Mouse (Mus musculus) mesoderm, embryonic 11.5 days (tissue): ENCODE measurements around the gene Kpna2.

Source experiments
- DNase-seq: peaks from one replicate; pipeline ENCODE4 v3.0.0-alpha.2; 2012; ENCODE audit warnings: low read depth, low spot score

The Kpna2 gene

DNA sequence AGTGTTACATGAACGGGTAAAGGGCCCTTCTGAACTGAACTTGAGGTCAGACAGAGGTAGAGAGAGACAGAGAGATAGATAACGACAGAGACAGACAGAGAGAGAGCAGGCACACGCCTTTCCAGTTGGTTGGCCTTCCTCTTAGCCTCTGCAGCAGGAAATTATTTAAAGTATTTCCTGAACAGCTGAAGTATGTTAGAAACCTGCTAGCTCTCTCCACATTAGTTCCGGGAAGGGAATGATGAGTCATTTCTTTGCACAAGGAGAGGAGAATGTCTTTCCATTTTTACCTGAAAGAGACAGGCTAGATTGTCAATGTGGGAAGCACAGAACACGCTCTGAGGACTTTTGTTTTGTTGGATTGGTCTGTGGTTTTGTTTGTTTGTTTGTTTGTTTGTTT lies 17.0 kb downstream of the Kpna2 start:
- DNase-seq, result no peak

DNA sequence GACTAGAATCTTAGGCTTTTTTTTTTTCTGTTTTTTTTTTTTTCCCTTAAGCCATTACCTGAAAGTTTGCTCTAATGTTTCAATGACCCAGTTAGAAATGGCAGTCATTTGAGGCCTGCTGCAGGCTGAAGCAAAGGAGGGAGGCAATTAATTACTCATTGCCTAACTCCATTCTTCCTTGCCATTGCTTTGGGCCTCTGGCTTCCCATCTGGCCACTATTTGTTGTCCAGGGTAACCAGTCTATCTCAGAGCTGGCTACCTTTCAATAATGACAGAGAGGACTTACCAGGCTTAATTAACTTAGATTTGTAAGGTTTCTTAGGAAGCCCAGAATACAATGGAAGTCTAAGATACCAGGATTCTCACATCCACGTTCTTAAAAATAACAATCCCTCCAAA lies 17.6 kb downstream of the Kpna2 start:
- no peak for DNase-seq

DNA sequence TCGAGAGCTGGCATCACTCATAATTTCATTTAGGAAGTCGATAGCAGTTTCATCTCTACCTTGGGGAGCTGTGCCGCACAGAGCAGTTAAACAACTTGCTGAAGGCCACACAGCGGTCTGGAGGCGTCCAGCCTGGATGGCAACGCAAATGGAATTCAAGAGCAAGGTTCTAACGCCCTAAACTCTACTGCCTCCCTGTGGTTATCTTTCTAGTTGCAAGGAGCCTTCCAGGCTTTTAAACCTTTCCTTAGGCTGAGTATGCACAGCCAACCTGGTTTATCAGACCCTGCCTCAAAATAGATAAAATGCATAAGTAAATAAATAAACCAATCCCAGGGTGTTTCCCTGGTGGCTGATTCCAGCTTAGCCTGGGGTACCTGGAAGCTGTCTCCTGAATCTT lies 18.9 kb downstream of the Kpna2 start:
- DNase-seq, result peak; percentile 78

DNA sequence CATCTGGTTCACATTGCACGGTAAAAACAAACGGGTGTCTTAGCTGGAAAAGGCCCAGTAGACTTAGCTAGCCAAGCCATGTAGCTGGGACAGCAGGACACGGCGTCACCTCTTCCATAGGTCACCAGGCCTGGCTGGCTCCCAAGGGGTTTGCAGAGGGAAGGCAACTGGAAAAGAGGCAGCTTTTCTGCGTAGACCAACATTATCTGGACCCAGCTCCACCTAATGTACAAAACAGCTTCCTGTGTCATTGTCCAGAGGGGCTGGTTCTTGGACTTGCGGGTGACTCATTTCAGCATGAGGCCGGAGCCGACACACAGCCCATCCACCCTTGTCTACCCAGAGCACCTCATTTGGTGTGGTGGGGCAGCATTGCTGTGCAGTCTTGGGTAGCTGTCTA lies 23.1 kb downstream of the Kpna2 start:
- DNase-seq, result no peak

DNA sequence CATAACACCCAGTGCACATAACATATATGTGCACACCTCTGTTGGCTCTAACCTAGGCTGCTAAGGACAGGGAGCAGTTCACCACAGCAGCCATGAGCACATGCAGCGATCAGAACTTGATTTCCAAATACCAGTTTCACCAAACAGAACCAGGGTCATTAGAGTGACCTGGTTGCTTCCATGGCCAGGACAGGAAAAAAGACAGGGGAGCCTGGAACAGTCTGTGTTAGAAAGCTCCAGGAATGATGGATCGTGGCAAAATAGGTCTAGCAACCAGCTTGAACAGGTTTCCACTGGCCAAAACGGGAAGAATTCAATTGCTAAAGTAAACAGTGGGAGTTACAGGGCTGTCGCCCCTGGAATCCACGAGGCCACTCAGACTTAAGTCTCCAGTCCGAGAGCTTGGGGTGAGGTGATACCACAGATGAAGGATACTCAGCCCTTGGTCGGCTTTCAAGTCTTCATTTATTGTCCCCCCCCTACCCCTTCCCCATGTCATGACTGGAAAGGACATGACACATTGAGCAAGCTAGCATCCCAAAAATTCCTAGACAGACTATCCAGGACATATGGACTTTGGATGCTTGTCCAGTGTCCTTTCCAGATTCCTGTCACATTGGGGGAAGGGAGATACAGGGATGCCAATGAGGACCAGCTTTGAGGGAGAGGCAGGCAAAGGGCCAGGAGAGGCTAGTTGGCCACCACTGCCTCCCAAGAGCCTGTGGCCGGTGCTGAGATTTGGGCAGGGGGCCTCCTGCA lies 23.7 kb downstream of the Kpna2 start:
- no peak for DNase-seq

DNA sequence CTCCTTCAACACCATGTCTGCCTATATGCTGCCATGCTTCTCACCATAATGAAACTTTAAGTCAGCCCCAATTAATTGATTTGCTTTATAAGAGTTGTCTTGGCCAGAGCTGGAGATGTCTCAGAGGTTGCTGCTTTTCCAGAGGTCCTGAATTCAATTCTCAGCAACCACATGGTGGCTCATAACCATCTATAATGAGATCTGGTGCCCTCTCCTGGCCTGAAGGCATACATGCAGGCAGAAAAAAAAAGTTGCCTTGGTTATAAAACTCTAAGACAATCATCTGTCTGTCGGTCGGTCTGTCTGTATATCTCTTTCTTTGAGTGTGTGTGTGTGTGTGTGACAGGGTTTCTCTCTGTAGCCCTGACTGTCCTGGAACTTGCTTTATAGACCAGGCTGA lies 24.9 kb downstream of the Kpna2 start:
- no peak for DNase-seq

DNA sequence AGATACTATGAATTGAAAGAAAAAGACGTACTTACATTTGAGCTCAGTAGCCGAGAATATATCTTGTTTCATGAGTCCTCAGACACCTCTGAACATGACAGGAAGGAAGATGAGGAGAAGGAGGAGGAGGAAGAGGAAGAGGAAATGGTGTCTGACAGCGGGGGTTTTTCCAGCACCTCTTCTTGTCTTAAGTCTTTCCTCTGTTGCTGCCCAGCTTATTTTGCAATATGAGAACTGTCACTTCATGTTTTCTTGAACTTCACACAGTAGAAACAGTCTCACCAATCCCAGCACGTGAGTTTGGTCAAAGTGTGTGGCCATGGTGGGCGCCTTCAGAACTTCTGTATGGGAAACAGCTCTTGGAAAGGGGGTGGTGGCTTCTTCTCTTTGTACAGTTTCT lies 26.3 kb downstream of the Kpna2 start:
- DNase-seq, result no peak

DNA sequence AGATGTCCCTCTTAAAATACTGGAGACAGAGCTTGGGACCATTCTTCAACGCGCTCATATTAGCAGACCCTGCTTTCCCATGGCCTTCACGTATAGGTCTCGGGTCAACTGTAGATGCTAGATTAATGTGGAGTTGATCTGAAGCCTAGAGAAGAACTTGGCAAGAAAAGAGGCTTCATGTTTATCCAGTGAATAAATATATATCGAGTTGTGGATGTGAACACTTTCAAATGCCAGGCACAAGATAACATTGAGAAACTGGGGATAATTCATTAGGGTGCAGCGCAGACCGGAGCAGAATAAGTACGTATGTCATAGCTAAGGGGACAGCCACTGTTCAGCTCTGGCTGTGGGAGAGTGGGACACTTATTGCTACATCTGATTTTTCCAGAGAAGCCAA lies 29.5 kb downstream of the Kpna2 start:
- DNase-seq, result no peak

DNA sequence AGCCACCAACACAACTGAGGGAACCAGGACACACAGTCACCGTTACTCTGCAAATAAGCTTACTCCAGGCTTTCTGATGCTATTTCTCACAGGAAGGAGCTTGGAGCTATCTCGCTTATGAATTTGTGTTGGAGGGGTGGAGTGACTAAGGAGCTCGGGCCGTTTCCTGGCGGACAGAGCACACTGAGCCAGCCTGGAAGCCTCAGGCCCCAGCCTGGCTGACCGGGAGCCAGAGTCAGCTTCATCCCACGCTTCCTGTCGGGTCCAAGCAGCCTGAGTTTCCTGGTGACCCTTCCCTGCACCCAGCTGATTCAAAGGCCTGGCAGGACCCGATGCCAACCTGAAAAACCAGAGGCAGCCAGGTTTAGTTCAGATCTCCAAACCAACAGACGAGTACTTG lies 31.7 kb downstream of the Kpna2 start:
- DNase-seq, result no peak

DNA sequence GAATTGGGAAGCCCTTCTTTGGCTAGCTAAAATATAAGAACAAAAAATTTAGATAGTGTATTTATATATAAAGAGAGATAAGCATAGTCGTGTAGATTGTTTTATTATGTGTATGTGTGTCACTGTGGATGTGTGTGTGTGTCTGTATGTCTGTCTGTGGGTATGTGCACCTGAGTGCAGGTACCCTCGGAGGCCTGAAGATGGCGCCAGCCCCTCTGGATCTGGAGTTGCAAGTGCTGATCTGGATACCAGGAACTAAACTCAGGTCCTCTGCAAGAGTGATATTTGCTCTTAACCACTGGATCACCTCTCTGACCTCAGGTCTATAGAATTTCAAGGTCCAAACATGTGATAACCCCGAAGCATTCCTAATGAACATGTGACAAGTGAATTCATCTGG lies 33.5 kb downstream of the Kpna2 start:
- no peak for DNase-seq

DNA sequence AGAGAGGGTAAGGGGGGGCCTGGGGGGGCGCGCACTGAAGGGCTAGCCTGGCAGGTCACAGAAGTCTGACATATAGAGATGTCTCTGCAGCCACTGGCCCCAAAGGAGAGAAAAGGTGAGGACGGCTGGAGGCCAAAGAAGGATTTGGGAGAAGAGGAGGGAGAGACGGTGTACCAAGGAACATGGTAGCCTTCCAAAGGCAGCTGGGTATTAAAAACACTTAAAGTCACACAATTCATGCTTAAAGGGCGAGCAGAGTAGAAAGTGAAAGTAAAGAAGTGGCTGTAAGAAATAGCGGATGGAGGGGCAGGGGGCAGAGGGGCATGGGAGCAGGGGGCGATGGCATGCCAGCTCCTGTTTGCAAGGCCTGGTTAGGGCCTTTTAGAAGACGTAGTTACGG lies 37.0 kb downstream of the Kpna2 start:
- DNase-seq, result no peak

DNA sequence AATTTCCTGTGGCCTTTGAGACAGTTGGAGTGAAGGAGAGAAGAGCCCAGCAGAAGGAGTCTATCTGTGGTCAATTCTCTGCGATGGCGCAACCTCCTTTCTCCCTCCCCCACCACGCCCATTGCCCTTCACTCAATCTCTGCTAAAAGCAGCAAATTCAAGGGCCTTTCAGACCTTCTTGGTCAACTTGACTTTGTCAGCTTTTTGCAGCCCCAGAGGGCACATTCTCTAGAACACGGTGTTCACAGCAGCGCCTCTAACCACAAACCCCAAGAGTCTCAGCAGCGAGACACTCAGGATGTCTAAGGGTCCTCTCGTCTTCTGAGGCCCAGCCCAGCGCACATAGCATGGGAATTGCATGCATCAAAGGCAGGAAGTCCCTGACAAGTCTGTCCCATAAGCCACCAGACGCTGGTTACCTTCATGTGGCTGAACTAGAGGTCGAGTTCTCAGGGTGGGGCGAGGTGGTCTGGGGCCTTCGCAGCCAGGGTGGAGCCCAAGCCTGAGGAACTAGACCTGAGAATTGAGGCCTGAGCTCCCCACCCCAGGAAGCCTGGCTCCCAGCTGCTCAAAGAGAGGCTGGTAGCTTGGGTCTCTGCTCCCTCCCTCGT lies 37.8 kb downstream of the Kpna2 start:
- DNase-seq, result no peak

DNA sequence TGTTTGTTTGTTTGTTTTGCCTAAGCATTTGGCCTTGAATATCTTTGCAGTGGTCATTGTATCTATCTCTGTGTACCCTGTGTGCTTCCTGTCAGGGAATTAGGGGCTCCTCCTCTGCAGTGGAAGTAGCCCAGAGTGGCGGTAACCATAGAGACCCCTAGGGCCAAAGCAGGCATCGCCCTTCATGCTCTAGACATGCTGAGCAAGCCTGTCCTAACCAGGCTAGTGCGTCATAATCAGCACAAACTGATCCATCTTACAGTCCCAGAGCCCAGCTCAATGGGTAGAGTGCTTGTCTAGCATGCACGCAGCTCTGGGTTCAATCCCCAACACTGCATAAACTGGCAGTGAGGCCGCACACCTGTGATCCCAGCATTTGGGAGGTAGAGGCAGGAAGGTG lies 40.2 kb downstream of the Kpna2 start:
- no peak for DNase-seq

DNA sequence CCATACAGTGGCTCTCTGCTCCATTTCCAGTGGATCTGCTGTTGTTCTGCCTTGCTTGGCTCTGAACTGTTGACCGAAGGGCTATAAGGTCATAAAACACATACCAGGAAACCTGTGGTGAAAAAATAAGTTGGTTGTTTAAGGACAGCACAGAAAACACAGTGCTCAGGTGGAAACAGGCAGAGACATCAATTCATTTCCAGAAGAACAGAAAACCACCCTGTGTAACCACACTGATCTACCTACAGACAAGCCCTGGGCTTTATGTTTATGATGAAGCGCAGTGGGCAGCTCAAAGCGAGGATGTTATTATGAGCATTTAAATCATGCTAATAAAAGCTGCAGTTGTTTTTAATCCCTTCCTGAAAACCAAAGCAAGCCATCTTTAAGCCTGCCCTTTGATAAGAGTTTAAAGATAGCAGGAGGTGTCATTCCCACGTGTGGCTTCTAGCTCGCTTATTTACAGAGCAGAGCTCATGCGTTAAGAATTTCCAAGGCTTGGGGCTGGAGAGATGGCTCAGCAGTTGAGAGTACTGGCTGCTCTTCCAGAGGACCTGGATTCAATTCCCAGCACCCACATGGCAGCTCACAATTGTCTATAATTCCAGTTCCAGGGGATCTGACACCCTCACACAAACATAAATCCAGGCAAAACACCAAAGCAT lies 40.8 kb downstream of the Kpna2 start:
- DNase-seq, result no peak

DNA sequence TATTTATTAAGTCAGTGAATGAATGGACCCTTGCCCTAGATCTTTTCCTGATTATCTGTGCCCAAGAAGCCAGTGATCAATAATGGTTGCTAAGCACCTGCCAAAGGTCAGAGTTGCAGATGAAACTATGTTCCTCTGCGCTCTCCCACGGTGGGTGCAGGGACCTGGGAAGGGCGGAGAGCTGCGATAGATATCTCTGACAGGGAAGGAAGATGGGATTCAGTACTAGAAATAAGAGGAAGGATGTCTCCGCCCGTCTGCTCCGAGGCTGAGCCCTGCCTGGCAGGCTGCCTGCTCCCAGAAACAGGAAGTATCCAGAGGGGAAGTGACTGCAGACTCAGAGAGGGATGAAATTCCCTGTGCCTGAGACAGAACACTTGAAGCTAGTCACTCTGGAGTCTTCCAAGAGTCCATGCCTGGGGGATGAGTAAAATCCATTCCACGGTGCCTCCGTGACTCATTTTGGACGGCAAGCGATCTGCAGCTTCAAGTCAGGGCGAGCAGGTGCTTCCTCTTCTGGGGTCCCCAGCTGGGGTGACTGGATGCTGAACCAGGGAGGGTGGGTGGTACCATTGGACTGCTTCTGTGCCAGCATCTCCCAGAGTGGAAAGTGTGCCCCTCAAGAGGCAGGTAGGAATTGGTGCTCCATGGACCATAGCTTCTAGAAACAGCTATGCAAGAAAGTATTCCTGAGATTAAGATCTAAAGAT lies 41.9 kb downstream of the Kpna2 start:
- no peak for DNase-seq

DNA sequence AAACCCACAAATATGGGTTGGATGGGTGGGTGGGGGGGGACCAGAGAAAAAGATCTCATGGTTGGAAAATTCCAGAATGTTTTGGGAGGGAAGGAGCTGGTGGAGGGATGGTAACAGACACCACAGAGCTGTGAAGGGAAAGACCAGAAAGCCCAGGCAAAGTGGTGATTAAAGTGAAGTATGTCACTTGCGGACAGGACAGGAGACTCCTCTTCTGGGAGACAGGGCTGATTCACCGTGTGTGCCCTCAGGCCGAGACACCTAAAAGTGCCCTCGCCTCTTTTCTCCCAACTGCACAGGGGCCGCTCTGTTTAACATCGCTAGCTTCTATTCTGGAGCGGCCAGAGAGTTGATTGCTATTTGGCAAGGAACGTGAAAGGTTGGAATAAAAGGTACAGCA lies 44.8 kb downstream of the Kpna2 start:
- DNase-seq, result no peak

DNA sequence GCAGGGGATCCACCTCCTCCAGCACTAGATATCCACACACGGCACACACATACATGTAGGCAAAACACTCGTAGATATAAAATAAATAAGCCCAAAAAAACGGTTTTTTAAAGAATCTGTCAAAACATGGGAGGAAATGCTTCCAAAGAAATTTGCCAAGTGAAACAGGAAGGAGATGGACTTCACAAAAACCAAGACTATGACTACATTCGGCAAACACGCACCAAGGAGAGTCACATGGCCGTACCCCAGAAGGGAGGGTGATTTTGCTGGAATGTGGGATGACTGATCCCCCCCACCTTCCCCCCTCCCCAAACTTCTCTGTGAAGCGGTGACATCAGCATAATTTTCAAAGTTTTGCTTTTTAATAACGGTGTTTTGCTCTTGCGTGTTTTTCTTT lies 45.2 kb downstream of the Kpna2 start:
- DNase-seq, result no peak
